Mouse (Mus musculus) hematopoietic stem cell, adult 5-6 weeks (primary cell): ENCODE results near the gene Abhd13. TPM values are rescaled to one million over a fixed set of nuclear protein-coding genes. Genes with fewer than 3 reads are reported as not detected.

Source experiments
- ATAC-seq, 2 experiments: fragments of 125-278 bp in 1 of 2; replicated peaks in 1 of 2; 2 replicates each; pipeline ENCODE4 v1.8.0; 2016 to 2017; ENCODE audit warnings: inconsistent platforms in 2 of 2, mild to moderate bottlenecking in 2 of 2, moderate number of reproducible peaks in 2 of 2, low read depth in 1 of 2, moderate TSS enrichment in 1 of 2; ENCODE audit not compliant: low FRiP score in 2 of 2, poor library complexity in 2 of 2, severe bottlenecking in 2 of 2, insufficient read depth in 1 of 2, low TSS enrichment in 1 of 2
- total RNA-seq: library from RNA; stranded (forward); fragments of 172-1452, 232-1000 nt; gene quantifications from 2 replicates; pipeline ENCODE4 v1.2.3, GENCODE M21; 2017

Gene Abhd13
- total RNA-seq, 1 experiment from 2014 or later = 13.6 TPM

GRCm38 (mm10) chr8:10006156-10006985 is 28.9 kb downstream of the Abhd13 start, which contains the start of gene Tnfsf13b:
Tnfsf13b (plus strand) TSS chr8:10006467.
- ATAC-seq = peak; percentile 4 to 28; a peak in 1 of 4 replicates

- ATAC-seq = peak; percentile 6 to 52; a peak in 2 of 4 replicates
Observed at GRCm38 (mm10) chr8:10006986-10007659, 29.6 kb downstream of the Abhd13 start.

GRCm38 (mm10) chr8:10007660-10008028 is 30.1 kb downstream of the Abhd13 start:
- peak in 1 of 2 experiments; percentile 22; a peak in 2 of 4 replicates for ATAC-seq

- no peak for ATAC-seq
Observed at GRCm38 (mm10) chr8:10016252-10016651, 38.7 kb downstream of the Abhd13 start.

- ATAC-seq = no peak
Observed at GRCm38 (mm10) chr8:10017231-10017630, 39.7 kb downstream of the Abhd13 start.

- ATAC-seq = peak; percentile 57 to 66; a peak in 3 of 4 replicates
Observed at GRCm38 (mm10) chr8:10030320-10031060, 53.0 kb downstream of the Abhd13 start.

- peak in 1 of 2 experiments; percentile 54; a peak in 2 of 4 replicates for ATAC-seq
Observed at GRCm38 (mm10) chr8:10031177-10031576, 53.7 kb downstream of the Abhd13 start.

GRCm38 (mm10) chr8:10040866-10041265 is 63.4 kb downstream of the Abhd13 start:
- no peak for ATAC-seq

Other genes starting within 250 kb of the Abhd13 start
- gene Fam155a, start 206.5 kb upstream of the Abhd13 start, total RNA-seq = not detected in 2 replicates
- not detected in 2 replicates for gene Gm10217, start 113.5 kb upstream of the Abhd13 start, total RNA-seq
- 1.6 and 1.7 TPM in 2 replicates for gene Lig4, start within 50 bp of the Abhd13 start, total RNA-seq
- 2.2 TPM in 2 replicates for gene Tnfsf13b, start 28.8 kb downstream of the Abhd13 start, total RNA-seq
- not detected in 2 replicates for gene Myo16, start 176.2 kb downstream of the Abhd13 start, total RNA-seq